In the genomic region with DNA sequence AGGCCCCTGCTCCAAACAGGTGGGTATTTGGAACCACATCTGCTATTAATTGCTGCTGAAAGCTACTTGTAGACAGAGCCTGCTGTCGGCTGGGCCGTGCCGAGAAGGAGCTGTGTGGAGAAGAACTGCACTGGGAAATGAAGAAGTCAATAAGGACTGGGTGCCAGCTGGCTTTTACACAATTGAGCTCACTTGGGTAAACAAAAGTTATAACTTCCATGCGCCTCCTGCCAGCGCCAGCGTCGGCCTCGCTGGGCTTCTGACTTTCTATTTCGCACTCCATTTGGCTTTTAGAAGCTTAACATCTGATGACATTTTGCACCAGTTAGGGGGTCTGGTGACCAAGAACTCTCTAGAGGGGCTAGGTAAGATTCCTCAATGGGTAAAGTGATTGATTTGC, we compare ENCODE assay signal across 11 mouse cellular contexts.
DNase-seq lines count a peak whose midpoint lies in the region; ATAC-seq and TF ChIP-seq lines count a peak whose summit lies in the region.
"Had no signal": no experiment of that assay in that cellular context is flagged by ENCODE, and none has a peak within 500 bp of the region (broad histone marks: within the 10 kb centered on the region; RNA-seq: fewer than 3 reads in every experiment).

No protein-coding gene starts in this region.

- peak; percentile 47 for DNase-seq in left cerebral cortex, postnatal 4 days
- no peak for DNase-seq in left cerebral cortex, adult 2 months (ENCODE audit: extremely low spot score in 1 of 2, low spot score in 2 of 2)
- DNase-seq in embryonic facial prominence, embryonic 14.5 days (ENCODE audit: low spot score), result peak; percentile 41
- DNase-seq in lung, postnatal 0 days (ENCODE audit: low spot score), result peak; percentile 32
- DNase-seq in thymus, postnatal 25 days, result no peak
- no peak for DNase-seq in thymus, adult 2 months

- H3K27me3 ChIP-seq in forebrain, embryonic 16.5 days (replicated peaks; ENCODE audit: control insufficient read depth, insufficient read depth, low read length), result no peaks in the 10 kb centered on the region
- H3K27me3 ChIP-seq in forebrain, embryonic 15.5 days, result no peaks in the 10 kb centered on the region
- no peaks in the 10 kb centered on the region for H3K27me3 ChIP-seq in embryonic facial prominence, embryonic 14.5 days (replicated peaks; ENCODE audit: control insufficient read depth, insufficient read depth, low read length)
- H3K27me3 ChIP-seq in lung, postnatal 0 days (replicated peaks; ENCODE audit: insufficient read depth, low read length), result no peaks in the 10 kb centered on the region
- H3K27me3 ChIP-seq in thymus, adult 2 months (ENCODE audit: control insufficient read depth, insufficient read depth, low read length), result no peaks in the 10 kb centered on the region

- H3K27ac ChIP-seq in forebrain, embryonic 16.5 days (ENCODE audit: low read length), result no peak overlapping the region
- H3K27ac ChIP-seq in forebrain, embryonic 15.5 days (replicated peaks), result no peak overlapping the region
- H3K27ac ChIP-seq in left cerebral cortex, adult 2 months, result no peak overlapping the region
- H3K27ac ChIP-seq in embryonic facial prominence, embryonic 14.5 days (replicated peaks; ENCODE audit: low read depth, low read length), result no peak overlapping the region
- H3K27ac ChIP-seq in lung, postnatal 0 days (ENCODE audit: low read length), result no peak overlapping the region
- no peak overlapping the region for H3K27ac ChIP-seq in thymus, adult 2 months (ENCODE audit: control insufficient read depth, insufficient read depth, low read length)
- H3K27ac ChIP-seq: liver, embryonic 14.5 days had no signal

- 57% methylated on average over 9 of the region's 9 CpGs for WGBS in forebrain, embryonic 16.5 days
- 63% methylated on average over 9 of the region's 9 CpGs for WGBS in forebrain, embryonic 15.5 days
- 36% methylated on average over 9 of the region's 9 CpGs for WGBS in embryonic facial prominence, embryonic 14.5 days
- WGBS in lung, postnatal 0 days, result 59% methylated on average over 9 of the region's 9 CpGs
- WGBS in thymus, adult 2 months, result 96% methylated on average over 9 of the region's 9 CpGs

- H3K4me2 ChIP-seq in forebrain, embryonic 16.5 days (ENCODE audit: low read length), result no peak overlapping the region
- no peak overlapping the region for H3K4me2 ChIP-seq in forebrain, embryonic 15.5 days (replicated peaks)
- no peak overlapping the region for H3K4me2 ChIP-seq in embryonic facial prominence, embryonic 14.5 days (ENCODE audit: low read depth, low read length)
- no peak overlapping the region for H3K4me2 ChIP-seq in lung, postnatal 0 days (replicated peaks; ENCODE audit: low read depth, low read length)

- no peak for TF ChIP-seq POLR2A in thymus, adult 2 months (IDR thresholded peaks at IDR 0.05; ENCODE audit: control insufficient read depth, extremely low read depth, insufficient read depth, low read length, poor library complexity)

- no peaks in the 10 kb centered on the region for H3K36me3 ChIP-seq in forebrain, embryonic 16.5 days (ENCODE audit: control insufficient read depth, insufficient read depth)
- H3K36me3 ChIP-seq in forebrain, embryonic 15.5 days, result no peaks in the 10 kb centered on the region
- H3K36me3 ChIP-seq in embryonic facial prominence, embryonic 14.5 days (ENCODE audit: control insufficient read depth, insufficient read depth, low read length), result no peaks in the 10 kb centered on the region
- H3K36me3 ChIP-seq in lung, postnatal 0 days (ENCODE audit: insufficient read depth, low read length), result no peaks in the 10 kb centered on the region
- H3K36me3 ChIP-seq in thymus, adult 2 months (ENCODE audit: control insufficient read depth, insufficient read depth, low read length), result no peaks in the 10 kb centered on the region

- H3K9ac ChIP-seq in forebrain, embryonic 16.5 days (replicated peaks; ENCODE audit: low read depth, low read length), result no peak overlapping the region
- no peak overlapping the region for H3K9ac ChIP-seq in forebrain, embryonic 15.5 days (replicated peaks)
- no peak overlapping the region for H3K9ac ChIP-seq in embryonic facial prominence, embryonic 14.5 days (ENCODE audit: low read depth, low read length)
- no peak overlapping the region for H3K9ac ChIP-seq in lung, postnatal 0 days (replicated peaks; ENCODE audit: low read depth)
- H3K9ac ChIP-seq: liver, embryonic 14.5 days had no signal

- no peak overlapping the region for H3K4me3 ChIP-seq in forebrain, embryonic 16.5 days (replicated peaks; ENCODE audit: low read length)
- H3K4me3 ChIP-seq in forebrain, embryonic 15.5 days, result no peak overlapping the region
- no peak overlapping the region for H3K4me3 ChIP-seq in left cerebral cortex, adult 2 months
- H3K4me3 ChIP-seq in embryonic facial prominence, embryonic 14.5 days (ENCODE audit: low read depth, low read length), result no peak overlapping the region
- no peak overlapping the region for H3K4me3 ChIP-seq in lung, postnatal 0 days (ENCODE audit: low read depth, low read length)
- no peak overlapping the region for H3K4me3 ChIP-seq in thymus, adult 2 months (ENCODE audit: control insufficient read depth, insufficient read depth, low read length)

- 0 out of 2 replicates have a peak, but pooled peaks cover 3% of the 10 kb centered on the region for H3K4me1 ChIP-seq in forebrain, embryonic 16.5 days (replicated peaks; ENCODE audit: control insufficient read depth, insufficient read depth, low read length)
- 0 out of 2 replicates have a peak, but pooled peaks cover 9% of the 10 kb centered on the region for H3K4me1 ChIP-seq in forebrain, embryonic 15.5 days
- H3K4me1 ChIP-seq in embryonic facial prominence, embryonic 14.5 days (ENCODE audit: control insufficient read depth, insufficient read depth, low read length), result no peaks in the 10 kb centered on the region
- H3K4me1 ChIP-seq in lung, postnatal 0 days (ENCODE audit: insufficient read depth, low read depth, low read length), result no peaks in the 10 kb centered on the region
- H3K4me1 ChIP-seq in thymus, adult 2 months (replicated peaks; ENCODE audit: control insufficient read depth, insufficient read depth, low read length), result no peaks in the 10 kb centered on the region

- H3K9me3 ChIP-seq in forebrain, embryonic 16.5 days (ENCODE audit: control insufficient read depth, low read length), result no peaks in the 10 kb centered on the region
- H3K9me3 ChIP-seq in forebrain, embryonic 15.5 days, result no peaks in the 10 kb centered on the region
- H3K9me3 ChIP-seq in embryonic facial prominence, embryonic 14.5 days (ENCODE audit: control insufficient read depth, low read length), result no peaks in the 10 kb centered on the region
- no peaks in the 10 kb centered on the region for H3K9me3 ChIP-seq in lung, postnatal 0 days (ENCODE audit: low read length)

- TF ChIP-seq CTCF in left cerebral cortex, adult 2 months (IDR thresholded peaks at IDR 0.05), result no peak
- no peak for TF ChIP-seq CTCF in lung, postnatal 0 days (IDR thresholded peaks at IDR 0.05)
- TF ChIP-seq CTCF in thymus, adult 2 months (IDR thresholded peaks at IDR 0.05; ENCODE audit: borderline replicate concordance, control insufficient read depth, extremely low read depth, insufficient read depth, low read length, poor library complexity), result no peak

- peak; percentile 36; the same call in 1 of the 2 replicates for ATAC-seq in forebrain, embryonic 16.5 days
- no peak for ATAC-seq in forebrain, embryonic 15.5 days (replicated peaks)
- ATAC-seq in embryonic facial prominence, embryonic 14.5 days (ENCODE audit: low read depth), result no peak
- ATAC-seq in lung, postnatal 0 days, result no peak
- ATAC-seq: inflammation-experienced regulatory T-cells, adult 6 months; Patski had no signal

- intact Hi-C loops in left cerebral cortex, postnatal 4 days (cut with DNase I), result no loop called here
- intact Hi-C loops in left cerebral cortex, adult 2 months (cut with DNase I), result no loop called here

- no peak for TF ChIP-seq EP300 in lung, postnatal 0 days (IDR thresholded peaks at IDR 0.05)

Comparison
In these comparisons a context has a peak if more than half of its experiments do, and no peak if none do; other contexts are left out.
1. DNase-seq: peak in left cerebral cortex, postnatal 4 days (single experiment), embryonic facial prominence, embryonic 14.5 days (single experiment) and lung, postnatal 0 days (single experiment); none in left cerebral cortex, adult 2 months (0 of 2), thymus, postnatal 25 days (single experiment) and thymus, adult 2 months (single experiment).